Mouse (Mus musculus) heart, postnatal 36 days (tissue): ENCODE results near the gene Gm10696. TPM values are rescaled to one million over a fixed set of nuclear protein-coding genes. Genes with fewer than 3 reads are reported as not detected.
"Not testable (repeated sequence)": the region's sequence is repeated elsewhere in the genome, so short reads cannot be mapped to it uniquely, and the experiment has no call there.

ENCODE experiments used
- DNase-seq, 2 experiments: peaks; one replicate each; pipeline ENCODE4 v3.0.0; 2021 to 2022
- intact Hi-C: fragments of 180-260 bp; cut with DNase I; formaldehyde crosslinking; loops from one replicate; pipeline ENCODE4 v1.15.1; 2025
- total RNA-seq, 2 experiments: library from RNA; stranded (reverse); gene quantifications; 2 replicates each; pipeline ENCODE4 v1.2.3; 2021

Gm10696 gene
- total RNA-seq = not detected

DNA sequence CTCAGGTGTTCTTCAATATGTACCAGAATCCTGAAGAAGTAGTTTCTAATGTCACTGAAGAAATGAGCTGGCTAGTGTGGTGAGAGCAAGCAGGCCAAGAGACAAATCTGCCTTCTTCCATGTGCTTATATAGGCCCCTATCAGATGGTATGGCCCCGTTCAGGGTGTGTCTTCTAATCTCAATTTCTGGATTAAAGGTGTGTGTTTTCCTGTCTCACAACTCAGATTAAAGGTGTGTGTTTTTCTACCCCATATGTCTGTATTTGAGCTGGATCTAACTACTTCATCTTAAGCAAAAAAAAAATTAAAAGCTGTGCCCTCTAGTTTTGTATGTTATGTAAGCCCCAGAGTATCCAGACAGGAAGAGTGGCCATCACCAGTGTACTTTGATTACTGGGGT lies at the start of gene Gm10696:
Gene Gm10696 (minus strand): TSS at position 101 of the 400 bp plus-strand sequence.
- DNase-seq, intact Hi-C loops: not testable (repeated sequence)

DNA sequence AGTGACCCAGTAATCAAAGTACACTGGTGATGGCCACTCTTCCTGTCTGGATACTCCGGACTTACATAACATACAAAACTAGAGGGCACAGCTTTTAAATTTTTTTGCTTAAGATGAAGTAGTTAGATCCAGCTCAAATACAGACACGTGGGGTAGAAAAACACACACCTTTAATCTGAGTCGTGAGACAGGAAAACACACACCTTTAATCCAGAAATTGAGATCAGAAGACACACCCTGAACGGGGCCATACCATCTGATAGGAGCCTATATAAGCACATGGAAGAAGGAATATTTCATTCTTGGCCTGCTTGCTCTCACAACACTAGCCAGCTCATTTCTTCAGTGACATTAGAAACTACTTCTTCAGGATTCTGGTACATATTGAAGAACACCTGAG lies 18.4 kb upstream of the Gm10696 start, which contains the start of gene Gm5286:
Gene Gm5286 (plus strand): TSS at position 301 of the 400 bp plus-strand sequence.
- DNase-seq, intact Hi-C loops: not testable (repeated sequence)

DNA sequence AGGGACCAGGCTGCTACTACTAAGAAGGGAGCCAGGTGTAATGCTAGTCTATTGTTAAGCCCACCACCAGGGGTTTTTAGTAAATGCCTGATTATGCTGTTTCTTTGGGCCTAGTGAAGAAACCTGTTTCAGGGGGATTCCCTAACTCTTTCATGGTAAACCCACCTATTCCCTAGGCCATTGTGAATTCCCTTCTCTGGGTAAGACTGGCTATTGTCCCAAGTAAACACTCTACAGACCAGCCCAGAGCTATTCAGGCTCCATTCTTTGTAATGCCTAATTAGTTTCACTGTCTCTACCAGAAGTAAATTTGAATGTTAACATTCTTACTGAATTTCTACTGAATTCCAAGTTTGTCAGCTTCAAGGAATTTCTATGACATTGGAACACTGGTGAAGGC lies 10.6 kb downstream of the Gm10696 start:
- DNase-seq, intact Hi-C loops: not testable (repeated sequence)

Other genes with a start within 250 kb of the Gm10696 start
- not detected for gene Gm9117, start 234.7 kb downstream of the Gm10696 start, total RNA-seq
- not detected for gene Tdpoz5, start 216.9 kb downstream of the Gm10696 start, total RNA-seq
- gene Gm9125, start 123.3 kb downstream of the Gm10696 start, total RNA-seq = not detected
- not detected for gene Gm10697, start 105.5 kb downstream of the Gm10696 start, total RNA-seq
- gene Gm5286, start 18.5 kb upstream of the Gm10696 start, total RNA-seq = not detected
- gene Gm4778, start 85.8 kb upstream of the Gm10696 start, total RNA-seq = not detected
- gene Them4, start 131.9 kb upstream of the Gm10696 start, total RNA-seq = 10 to 100 TPM; 13.7 to 15.6 TPM
- not detected for gene Them5, start 163.9 kb upstream of the Gm10696 start, total RNA-seq
- gene C2cd4d, start 184.2 kb upstream of the Gm10696 start, total RNA-seq = under 1 TPM in 1 of 2 experiments, not detected in 1; 0.27 TPM
- 10 to 100 TPM; 31.9 to 48.1 TPM for gene Rorc, start 194.6 kb upstream of the Gm10696 start, total RNA-seq
- under 1 TPM; 0.11 to 0.16 TPM for gene Lingo4, start 220.3 kb upstream of the Gm10696 start, total RNA-seq
- gene Tdrkh, start 235.1 kb upstream of the Gm10696 start, total RNA-seq = 1 to 10 TPM; 4.0 to 5.1 TPM